Mouse (Mus musculus) hindbrain, embryonic 15.5 days (tissue): ENCODE measurements around the gene Dcakd. TPM values are rescaled to one million over a fixed set of nuclear protein-coding genes. Genes with fewer than 3 reads are reported as not detected.
A peak's percentile ranks its signal among the peaks of the same experiment; 100 is the strongest.

Source experiments
- ATAC-seq: fragments of 200-750 bp; cut with Nextera tagmentation; 2 replicates; pipeline ENCODE4 v1.8.0; 2017; ENCODE audit warnings: low read depth, moderate number of reproducible peaks, moderate TSS enrichment; ENCODE audit not compliant: low FRiP score
- H3K27ac ChIP-seq: fragments of 300-500 bp; sonication (generic); replicated peaks from 2 replicates; pipeline ENCODE4 v1.5.1; 2015; ENCODE audit warnings: mild to moderate bottlenecking, inconsistent platforms
- H3K27me3 ChIP-seq: fragments of 300-500 bp; sonication (generic); 2 replicates; pipeline ENCODE4 v1.6.1; 2015; ENCODE audit warnings: control low read depth, inconsistent platforms
- H3K36me3 ChIP-seq: fragments of 300-500 bp; sonication (generic); 2 replicates; pipeline ENCODE4 v1.6.1; 2015; ENCODE audit warnings: control low read depth, inconsistent platforms
- H3K4me1 ChIP-seq: fragments of 300-500 bp; sonication (generic); replicated peaks from 2 replicates; pipeline ENCODE4 v1.6.1; 2015; ENCODE audit warnings: control low read depth, inconsistent platforms
- H3K4me2 ChIP-seq: fragments of 300-500 bp; sonication (generic); 2 replicates; pipeline ENCODE4 v1.6.1; 2015; ENCODE audit warnings: moderate library complexity, mild to moderate bottlenecking, inconsistent platforms
- H3K4me3 ChIP-seq: fragments of 300-500 bp; sonication (generic); 2 replicates; pipeline ENCODE4 v1.5.1; 2015; ENCODE audit warnings: mild to moderate bottlenecking, inconsistent platforms
- H3K9ac ChIP-seq: fragments of 300-500 bp; sonication (generic); 2 replicates; pipeline ENCODE4 v1.6.1; 2015; ENCODE audit warnings: inconsistent platforms
- H3K9me3 ChIP-seq: fragments of 300-500 bp; sonication (generic); 2 replicates; pipeline ENCODE4 v1.6.1; 2016; ENCODE audit warnings: control low read depth, inconsistent platforms
- WGBS: fragments of 180-500 bp; shearing (Covaris S2); methylation state at CpG from one replicate; pipeline ENCODE4 v1.1.7; 2015; 5-methylcytosine and 5-hydroxymethylcytosine counted together
- microRNA-seq: library from miRNA; unstranded; fragments of <30 nt; microRNA quantifications from one replicate; pipeline ENCODE4, GENCODE M21; 2016
- polyA plus RNA-seq: library from polyadenylated mRNA; unstranded; fragments of >200 nt; fragmentation: Nextera tagmentation; extraction: Ambion mirVana; gene quantifications from 2 replicates; pipeline ENCODE4 v1.2.1, GENCODE M21; 2015

Gene Dcakd
- polyA plus RNA-seq, 1 experiment from 2014 or later: 194 TPM

DNA sequence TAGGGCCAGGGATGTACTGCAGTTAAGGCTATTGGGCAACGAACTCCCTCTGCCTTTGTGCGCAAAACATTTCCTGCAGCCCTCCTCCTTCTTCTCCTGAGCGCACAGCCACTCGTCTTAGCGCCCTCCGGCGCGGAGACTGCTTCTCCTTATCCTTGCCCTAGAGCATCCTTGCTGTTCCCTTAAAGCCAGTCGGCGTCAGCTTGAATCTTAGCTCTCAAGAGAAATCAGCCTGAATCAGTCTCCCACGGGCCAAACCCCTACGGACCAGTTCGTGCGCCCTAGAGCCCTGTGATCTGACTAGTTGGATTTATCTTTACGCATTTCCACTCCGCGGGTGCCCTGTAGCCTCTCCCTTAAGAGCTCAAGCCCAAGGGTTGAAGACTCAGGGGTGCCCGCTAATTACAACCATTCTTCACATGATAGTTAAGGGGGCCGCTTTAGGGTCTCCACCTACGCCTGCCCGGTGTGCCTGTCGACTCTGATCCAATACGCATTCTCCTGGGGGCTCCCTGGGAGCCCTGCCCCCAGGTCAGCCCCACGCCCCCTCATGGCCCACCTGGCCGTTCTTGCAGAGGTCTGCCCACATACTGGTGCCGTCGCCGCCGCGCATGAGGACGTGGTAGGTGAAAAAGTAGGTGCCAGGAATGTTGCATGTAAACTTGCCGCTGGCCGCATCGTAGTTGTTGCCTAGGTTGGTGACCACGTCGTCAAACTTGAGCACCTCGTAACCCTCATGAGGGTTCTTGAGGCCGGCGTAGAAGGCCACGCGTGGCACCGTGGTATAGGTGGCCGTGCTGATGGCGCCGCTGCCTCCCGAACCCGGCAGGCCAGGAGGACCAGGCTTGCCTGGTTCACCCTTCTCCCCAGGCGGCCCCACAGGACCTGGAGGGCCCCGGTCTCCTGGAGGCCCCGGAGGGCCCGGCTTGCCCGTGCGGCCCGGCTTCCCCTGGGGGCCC is 82.5 kb downstream of the Dcakd start:
- peaks cover 67% of the 10 kb centered on the region for H3K27me3 ChIP-seq
- H3K4me1 ChIP-seq: peaks cover 41% of the 10 kb centered on the region
- peak overlapping the region; percentile 56 for H3K4me2 ChIP-seq
- ATAC-seq: no peak
- peak overlapping the region; percentile 20; the same call in 1 of the 2 replicates for H3K9ac ChIP-seq
- peak overlapping the region; percentile 34 for H3K4me3 ChIP-seq
- WGBS: 2% methylated on average over 54 of the region's 54 CpGs
- no peak overlapping the region for H3K27ac ChIP-seq
- H3K36me3 ChIP-seq: no peaks in the 10 kb centered on the region
- no peaks in the 10 kb centered on the region for H3K9me3 ChIP-seq

Small RNA genes lying within 50 kb of the gene (microRNA-seq; reads per million reads assigned to microRNA genes)
- gene Mir6931: not detected

Other genes with a start within 250 kb of the Dcakd start
- gene Gjc1, start 208.6 kb downstream of the Dcakd start, polyA plus RNA-seq: 32.5 and 32.8 TPM in 2 replicates
- gene Higd1b, start 192.5 kb downstream of the Dcakd start, polyA plus RNA-seq: 12.1 and 13.9 TPM in 2 replicates
- gene Eftud2, start 147.3 kb downstream of the Dcakd start, polyA plus RNA-seq: 133 and 142 TPM in 2 replicates
- gene Ccdc103, start 147.1 kb downstream of the Dcakd start, polyA plus RNA-seq: 2.0 and 2.1 TPM in 2 replicates
- gene Fam187a, start 143.2 kb downstream of the Dcakd start, polyA plus RNA-seq: 0.13 TPM in 1 of 2 replicates, not detected in the other
- gene Gfap, start 127.4 kb downstream of the Dcakd start, polyA plus RNA-seq: 1.8 and 1.9 TPM in 2 replicates
- 2.1 and 3.6 TPM in 2 replicates for gene Kif18b, start 103.2 kb downstream of the Dcakd start, polyA plus RNA-seq
- gene C1ql1, start 81.6 kb downstream of the Dcakd start, polyA plus RNA-seq: 9.8 and 11.1 TPM in 2 replicates
- 32.4 and 34.7 TPM in 2 replicates for gene Nmt1, start 143 bp downstream of the Dcakd start, polyA plus RNA-seq
- gene Plcd3, start 73.3 kb upstream of the Dcakd start, polyA plus RNA-seq: 3.7 and 4.4 TPM in 2 replicates
- gene Acbd4, start 73.3 kb upstream of the Dcakd start, polyA plus RNA-seq: 11.1 and 13.3 TPM in 2 replicates
- 3.7 and 3.9 TPM in 2 replicates for gene Hexim1, start 87.9 kb upstream of the Dcakd start, polyA plus RNA-seq
- gene Hexim2, start 104.1 kb upstream of the Dcakd start, polyA plus RNA-seq: 23.5 and 28.4 TPM in 2 replicates
- 7.0 and 7.8 TPM in 2 replicates for gene Fmnl1, start 142.8 kb upstream of the Dcakd start, polyA plus RNA-seq
- gene 1700023F06Rik, start 180.2 kb upstream of the Dcakd start, polyA plus RNA-seq: 2.3 and 2.6 TPM in 2 replicates
- 0.99 and 1.4 TPM in 2 replicates for gene Spata32, start 190.1 kb upstream of the Dcakd start, polyA plus RNA-seq
- gene Map3k14, start 239.1 kb upstream of the Dcakd start, polyA plus RNA-seq: 3.3 and 4.8 TPM in 2 replicates